In the genomic region with DNA sequence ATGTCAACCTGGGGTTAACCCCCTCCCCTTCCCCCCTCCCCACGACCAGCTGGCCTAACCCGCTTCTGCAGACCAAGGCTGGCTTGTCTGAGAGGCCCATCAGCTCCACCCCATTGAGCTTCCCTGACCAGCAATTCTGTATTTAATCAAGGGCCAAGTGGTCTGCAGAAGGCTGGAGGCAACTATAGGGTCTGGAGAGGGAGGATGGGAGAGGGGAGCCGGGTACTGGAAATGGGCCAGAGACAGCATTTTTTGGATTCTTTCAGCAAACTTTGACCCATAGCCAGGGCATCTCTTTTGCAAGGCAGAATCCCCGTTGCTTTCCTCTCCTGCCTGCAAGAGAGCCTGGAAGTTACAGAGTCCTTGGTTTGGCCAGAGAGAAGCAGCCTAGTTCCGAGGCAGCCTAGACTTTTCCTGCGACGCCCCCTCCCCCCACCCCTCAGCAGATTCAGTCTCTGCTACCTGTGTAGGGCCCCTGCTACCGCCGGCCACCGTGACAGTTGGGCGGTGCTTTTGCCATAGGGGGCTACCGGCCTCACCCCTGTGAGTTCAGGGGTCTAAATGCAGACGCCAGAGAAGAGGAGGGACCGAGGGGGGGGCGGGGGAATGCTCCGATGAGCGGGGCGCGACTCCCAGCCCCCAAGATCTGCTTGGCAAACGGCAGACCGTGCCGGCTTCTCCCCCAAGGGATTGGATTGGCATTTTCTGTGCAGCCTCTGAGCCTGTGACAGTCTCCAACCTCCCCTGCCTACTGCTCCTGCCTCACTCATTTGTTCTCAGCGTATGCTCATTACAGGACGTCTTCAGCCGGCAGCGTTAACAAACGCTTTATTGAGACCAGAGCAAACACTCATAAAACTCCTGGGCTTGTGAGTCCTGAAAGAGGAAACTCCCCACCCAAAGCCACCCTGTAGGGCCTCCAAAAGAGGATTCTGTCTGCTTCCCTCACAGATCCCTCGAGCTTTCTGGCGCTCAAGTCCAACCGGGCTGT, we compare ENCODE assay signal across 9 mouse cellular contexts. TPM values are rescaled to one million over a fixed set of nuclear protein-coding genes. Genes with fewer than 3 reads are reported as not detected.
DNase-seq lines count a peak whose midpoint lies in the region; ATAC-seq lines count a peak whose summit lies in the region.
"Had no signal": no experiment of that assay in that cellular context is flagged by ENCODE, and none has a peak within 500 bp of the region (broad histone marks: within the 10 kb centered on the region; RNA-seq: fewer than 3 reads in every experiment).

No protein-coding gene starts in this region.

- no peak for DNase-seq in heart, postnatal 36 days
- no peak for DNase-seq in urinary bladder, postnatal 36 days (ENCODE audit: low spot score in 2 of 2)
- DNase-seq in adrenal gland, postnatal 25 days, result no peak
- no peak for DNase-seq in gastrocnemius, postnatal 36 days

- 2% methylated on average over 30 of the region's 30 CpGs for WGBS in heart, embryonic 12.5 days
- under 1% methylated on average over 30 of the region's 30 CpGs for WGBS in hindbrain, embryonic 15.5 days
- 1% methylated on average over 29 of the region's 30 CpGs for WGBS in midbrain, embryonic 13.5 days

- H3K4me1 ChIP-seq in heart, embryonic 12.5 days (replicated peaks), result peaks cover 45% of the 10 kb centered on the region
- H3K4me1 ChIP-seq in hindbrain, embryonic 15.5 days (replicated peaks), result peaks cover 40% of the 10 kb centered on the region
- peaks cover 59% of the 10 kb centered on the region for H3K4me1 ChIP-seq in midbrain, embryonic 13.5 days (replicated peaks)

- H3K4me2 ChIP-seq in heart, embryonic 12.5 days, result peak overlapping the region; percentile 89
- H3K4me2 ChIP-seq in hindbrain, embryonic 15.5 days, result peak overlapping the region; percentile 67
- peak overlapping the region; percentile 57 for H3K4me2 ChIP-seq in midbrain, embryonic 13.5 days (replicated peaks)

- H3K9ac ChIP-seq in heart, embryonic 12.5 days, result peak overlapping the region; percentile 56
- H3K9ac ChIP-seq in hindbrain, embryonic 15.5 days, result peak overlapping the region; percentile 18
- peak overlapping the region; percentile 47 for H3K9ac ChIP-seq in midbrain, embryonic 13.5 days (replicated peaks)

- no peak overlapping the region for H3K27ac ChIP-seq in heart, embryonic 12.5 days (ENCODE audit: poor library complexity, severe bottlenecking)
- H3K27ac ChIP-seq in hindbrain, embryonic 15.5 days (replicated peaks), result no peak overlapping the region; the same call in 1 of the 2 replicates
- H3K27ac ChIP-seq in midbrain, embryonic 13.5 days, result peak overlapping the region; percentile 51

- peak overlapping the region; percentile 47 for H3K4me3 ChIP-seq in heart, embryonic 12.5 days
- H3K4me3 ChIP-seq in hindbrain, embryonic 15.5 days, result peak overlapping the region; percentile 29
- peak overlapping the region; percentile 25 for H3K4me3 ChIP-seq in midbrain, embryonic 13.5 days (replicated peaks)

- H3K36me3 ChIP-seq in heart, embryonic 12.5 days, result no peaks in the 10 kb centered on the region
- no peaks in the 10 kb centered on the region for H3K36me3 ChIP-seq in hindbrain, embryonic 15.5 days
- no peaks in the 10 kb centered on the region for H3K36me3 ChIP-seq in midbrain, embryonic 13.5 days

- no peak for ATAC-seq in heart, embryonic 12.5 days (ENCODE audit: insufficient number of reproducible peaks, low FRiP score)
- peak; percentile 17 for ATAC-seq in common myeloid progenitor, adult 5-6 weeks (replicated peaks; ENCODE audit: low read depth, poor library complexity, severe bottlenecking)
- 0 out of 2 replicates have a peak, but pooled peaks have one; percentile 55 for ATAC-seq in hindbrain, embryonic 15.5 days (ENCODE audit: low FRiP score, low read depth)
- ATAC-seq in midbrain, embryonic 13.5 days, result no peak

- H3K27me3 ChIP-seq in heart, embryonic 12.5 days (replicated peaks), result peaks cover 67% of the 10 kb centered on the region
- H3K27me3 ChIP-seq in hindbrain, embryonic 15.5 days, result peaks cover 56% of the 10 kb centered on the region
- H3K27me3 ChIP-seq in midbrain, embryonic 13.5 days, result peaks cover 84% of the 10 kb centered on the region

- no peaks in the 10 kb centered on the region for H3K9me3 ChIP-seq in heart, embryonic 12.5 days (replicated peaks)
- no peaks in the 10 kb centered on the region for H3K9me3 ChIP-seq in hindbrain, embryonic 15.5 days
- no peaks in the 10 kb centered on the region for H3K9me3 ChIP-seq in midbrain, embryonic 13.5 days

- intact Hi-C loops in heart, postnatal 36 days (cut with DNase I), result no loop called here
- intact Hi-C loops in gastrocnemius, postnatal 36 days (cut with DNase I), result no loop called here

RNA-seq across cellular contexts. Expression of gene Dlk1, which starts 2.9 kb away (rescaled TPM):
- 61.1 and 69.0 TPM in 2 replicates for polyA plus RNA-seq in heart, embryonic 12.5 days (2016; fragmentation: Nextera tagmentation; extraction: Ambion mirVana)
- total RNA-seq in heart, postnatal 36 days (2021), result under 1 TPM; 0.22 to 1.00 TPM
- total RNA-seq in common myeloid progenitor, adult 5-6 weeks (2017), result not detected in 2 replicates
- 56.8 and 61.4 TPM in 2 replicates for polyA plus RNA-seq in hindbrain, embryonic 15.5 days (2015; fragmentation: Nextera tagmentation; extraction: Ambion mirVana)
- polyA plus RNA-seq in midbrain, embryonic 13.5 days (2015; fragmentation: Nextera tagmentation; extraction: Ambion mirVana), result 117 and 118 TPM in 2 replicates
- total RNA-seq in adrenal gland, postnatal 25 days (2021), result 592 and 648 TPM in 2 replicates
- total RNA-seq in gastrocnemius, postnatal 36 days (2021), result 1 to 10 TPM; 3.6 to 5.8 TPM
- polyA plus RNA-seq: C2C12 had no signal

Comparison
In these comparisons a context has a peak if more than half of its experiments do, and no peak if none do; other contexts are left out.
1. ATAC-seq: peak in common myeloid progenitor, adult 5-6 weeks (single experiment) and hindbrain, embryonic 15.5 days (single experiment); none in heart, embryonic 12.5 days (single experiment) and midbrain, embryonic 13.5 days (single experiment).
2. RNA of gene Dlk1, which starts 2.9 kb away (total RNA-seq): 592 to 648 TPM in adrenal gland, postnatal 25 days; 3.6 to 5.8 TPM in gastrocnemius, postnatal 36 days, 0.22 to 1.00 TPM in heart, postnatal 36 days and not detected in common myeloid progenitor, adult 5-6 weeks; every median in the first group is over 10 times any median in the second.
3. Peak in every context shown above with its lines, with median percentiles within 50 percentile points of each other: H3K4me2 ChIP-seq, H3K4me3 ChIP-seq and H3K9ac ChIP-seq.